Mouse (Mus musculus): ENCODE measurements around the gene Scyl1. TPM values are rescaled to one million over a fixed set of nuclear protein-coding genes. Genes with fewer than 3 reads are reported as not detected.
A peak's percentile ranks its signal among the peaks of the same experiment; 100 is the strongest.
"Not testable (repeated sequence)": the region's sequence is repeated elsewhere in the genome, so short reads cannot be mapped to it uniquely, and the experiment has no call there.

The Scyl1 gene
- polyA plus RNA-seq, 1 experiment from 2014 or later: 21.1 TPM

- ATAC-seq (ENCODE audit: insufficient read depth): peak; percentile 9
- Histone ChIP-seq H3K4me3 (replicated peaks) (peak overlapping the region; percentile 84), H3K9ac (0 out of 2 replicates have a peak overlapping the region, but pooled peaks have one; percentile 9), H3K36me3 (replicated peaks) (peaks cover 50% of the 10 kb centered on the region), H3K9me3 (replicated peaks) (no peaks in the 10 kb centered on the region), H3K27ac (replicated peaks) (peak overlapping the region; percentile 93), H3K27me3 (no peaks in the 10 kb centered on the region), H3K4me2 (peak overlapping the region; percentile 77), H3K4me1 (replicated peaks) (peaks cover 55% of the 10 kb centered on the region)
- 35% methylated on average over 5 of the region's 5 CpGs for WGBS (ENCODE audit: insufficient replicate concordance)
Measured at GRCm38 (mm10) chr19:5794771-5795576, 23.8 kb upstream of the Scyl1 start.

- ATAC-seq (ENCODE audit: insufficient read depth): peak; percentile 9; the same call in 1 of the 2 replicates
- Histone ChIP-seq H3K4me1 (replicated peaks) (peaks cover 55% of the 10 kb centered on the region), H3K27ac (replicated peaks) (peak overlapping the region; percentile 93), H3K4me2 (peak overlapping the region; percentile 16; the same call in 1 of the 2 replicates), H3K36me3 (replicated peaks) (peaks cover 44% of the 10 kb centered on the region), H3K4me3 (replicated peaks) (0 out of 2 replicates have a peak overlapping the region, but pooled peaks have one; percentile 84)
- H3K9me3 ChIP-seq (replicated peaks); H3K27me3 ChIP-seq; H3K9ac ChIP-seq: not testable (repeated sequence)
- 21% methylated on average over 7 of the region's 7 CpGs for WGBS (ENCODE audit: insufficient replicate concordance)
Measured at GRCm38 (mm10) chr19:5793917-5794770, 22.9 kb upstream of the Scyl1 start.

- Histone ChIP-seq H3K4me3 (replicated peaks) (no peak overlapping the region), H3K36me3 (replicated peaks) (peaks cover 35% of the 10 kb centered on the region), H3K9me3 (replicated peaks) (no peaks in the 10 kb centered on the region), H3K9ac (no peak overlapping the region), H3K4me1 (replicated peaks) (peaks cover 55% of the 10 kb centered on the region), H3K27ac (replicated peaks) (peak overlapping the region; percentile 93), H3K27me3 (no peaks in the 10 kb centered on the region), H3K4me2 (no peak overlapping the region)
- ATAC-seq (ENCODE audit: insufficient read depth): peak; percentile 45
- WGBS (ENCODE audit: insufficient replicate concordance): 0% methylated on average over 2 of the region's 2 CpGs
Measured at GRCm38 (mm10) chr19:5793116-5793515, 21.9 kb upstream of the Scyl1 start.

- Histone ChIP-seq H3K27me3 (no peaks in the 10 kb centered on the region), H3K4me1 (replicated peaks) (peaks cover 51% of the 10 kb centered on the region), H3K9me3 (replicated peaks) (no peaks in the 10 kb centered on the region), H3K27ac (replicated peaks) (no peak overlapping the region), H3K9ac (no peak overlapping the region), H3K36me3 (replicated peaks) (peaks cover 17% of the 10 kb centered on the region), H3K4me3 (replicated peaks) (no peak overlapping the region), H3K4me2 (no peak overlapping the region)
- no peak for ATAC-seq (ENCODE audit: insufficient read depth)
- WGBS (ENCODE audit: insufficient replicate concordance): 72% methylated on average over 4 of the region's 4 CpGs
Measured at GRCm38 (mm10) chr19:5791329-5791728, 20.1 kb upstream of the Scyl1 start.

GRCm38 (mm10) chr19:5789066-5789465, 17.8 kb upstream of the Scyl1 start:
- ATAC-seq (ENCODE audit: insufficient read depth): no peak
- Histone ChIP-seq H3K27me3 (no peaks in the 10 kb centered on the region), H3K9me3 (replicated peaks) (no peaks in the 10 kb centered on the region), H3K27ac (replicated peaks) (no peak overlapping the region), H3K4me1 (replicated peaks) (peaks cover 29% of the 10 kb centered on the region), H3K4me2 (no peak overlapping the region), H3K9ac (no peak overlapping the region), H3K4me3 (replicated peaks) (no peak overlapping the region), H3K36me3 (replicated peaks) (no peaks in the 10 kb centered on the region)
- 66% methylated on average over 5 of the region's 5 CpGs for WGBS (ENCODE audit: insufficient replicate concordance)

GRCm38 (mm10) chr19:5788620-5789019, 17.4 kb upstream of the Scyl1 start:
- Histone ChIP-seq H3K27me3 (no peaks in the 10 kb centered on the region), H3K4me2 (no peak overlapping the region), H3K36me3 (replicated peaks) (no peaks in the 10 kb centered on the region), H3K27ac (replicated peaks) (no peak overlapping the region), H3K4me1 (replicated peaks) (peaks cover 25% of the 10 kb centered on the region), H3K4me3 (replicated peaks) (no peak overlapping the region), H3K9me3 (replicated peaks) (no peaks in the 10 kb centered on the region), H3K9ac (no peak overlapping the region)
- WGBS (ENCODE audit: insufficient replicate concordance): 71% methylated on average over 7 of the region's 7 CpGs
- ATAC-seq (ENCODE audit: insufficient read depth): no peak

GRCm38 (mm10) chr19:5787920-5788319, 16.7 kb upstream of the Scyl1 start:
- no peak for ATAC-seq (ENCODE audit: insufficient read depth)

GRCm38 (mm10) chr19:5787128-5787635, 16.0 kb upstream of the Scyl1 start:
- Histone ChIP-seq H3K4me1 (replicated peaks) (peaks cover 14% of the 10 kb centered on the region), H3K4me2 (0 out of 2 replicates have a peak overlapping the region, but pooled peaks have one; percentile 7), H3K4me3 (replicated peaks) (0 out of 2 replicates have a peak overlapping the region, but pooled peaks have one; percentile 3), H3K36me3 (replicated peaks) (no peaks in the 10 kb centered on the region), H3K9me3 (replicated peaks) (no peaks in the 10 kb centered on the region), H3K9ac (peak overlapping the region; percentile 5; the same call in 1 of the 2 replicates), H3K27ac (replicated peaks) (peak overlapping the region; percentile 53), H3K27me3 (no peaks in the 10 kb centered on the region)
- peak; percentile 61 for ATAC-seq (ENCODE audit: insufficient read depth)
- 8% methylated on average over 8 of the region's 8 CpGs for WGBS (ENCODE audit: insufficient replicate concordance)

More at GRCm38 (mm10) chr19:5787920-5788319, 16.7 kb upstream of the Scyl1 start:
- Histone ChIP-seq H3K36me3 (replicated peaks) (no peaks in the 10 kb centered on the region), H3K9ac (no peak overlapping the region), H3K27ac (replicated peaks) (no peak overlapping the region), H3K4me3 (replicated peaks) (no peak overlapping the region), H3K4me1 (replicated peaks) (peaks cover 19% of the 10 kb centered on the region), H3K4me2 (no peak overlapping the region), H3K9me3 (replicated peaks) (no peaks in the 10 kb centered on the region), H3K27me3 (no peaks in the 10 kb centered on the region)
- WGBS (ENCODE audit: insufficient replicate concordance): 73% methylated on average over 7 of the region's 7 CpGs

GRCm38 (mm10) chr19:5786441-5787114, 15.4 kb upstream of the Scyl1 start:
- peak overlapping the region; percentile 7; the same call in 1 of the 2 replicates for H3K4me2 ChIP-seq
- H3K9me3 ChIP-seq (replicated peaks): no peaks in the 10 kb centered on the region
- H3K9ac ChIP-seq: peak overlapping the region; percentile 23; the same call in 1 of the 2 replicates
- H3K4me3 ChIP-seq (replicated peaks): 0 out of 2 replicates have a peak overlapping the region, but pooled peaks have one; percentile 3
- H3K36me3 ChIP-seq (replicated peaks): no peaks in the 10 kb centered on the region
- 6% methylated on average over 12 of the region's 12 CpGs for WGBS (ENCODE audit: insufficient replicate concordance)
- H3K27ac ChIP-seq (replicated peaks): peak overlapping the region; percentile 53; the same call in 1 of the 2 replicates
- H3K4me1 ChIP-seq (replicated peaks): peaks cover 14% of the 10 kb centered on the region
- ATAC-seq (ENCODE audit: insufficient read depth): peak; percentile 71
- no peaks in the 10 kb centered on the region for H3K27me3 ChIP-seq

GRCm38 (mm10) chr19:5784958-5785577, 13.8 kb upstream of the Scyl1 start:
- WGBS (ENCODE audit: insufficient replicate concordance): 58% methylated on average over 10 of the region's 10 CpGs
- Histone ChIP-seq H3K36me3 (replicated peaks) (no peaks in the 10 kb centered on the region), H3K27ac (replicated peaks) (no peak overlapping the region), H3K4me1 (replicated peaks) (peaks cover 14% of the 10 kb centered on the region), H3K9me3 (replicated peaks) (no peaks in the 10 kb centered on the region), H3K4me2 (no peak overlapping the region), H3K27me3 (no peaks in the 10 kb centered on the region; the same call in 1 of the 2 replicates), H3K4me3 (replicated peaks) (no peak overlapping the region), H3K9ac (no peak overlapping the region)
- no peak for ATAC-seq (ENCODE audit: insufficient read depth)

All from liver, embryonic 15.5 days (tissue).